Mouse (Mus musculus): Measurements from ENCODE around the gene Ahsa1. TPM values are rescaled to one million over a fixed set of nuclear protein-coding genes. Genes with fewer than 3 reads are reported as not detected.

The Ahsa1 gene
- polyA plus RNA-seq, 1 experiment, result 41.5 TPM

DNA sequence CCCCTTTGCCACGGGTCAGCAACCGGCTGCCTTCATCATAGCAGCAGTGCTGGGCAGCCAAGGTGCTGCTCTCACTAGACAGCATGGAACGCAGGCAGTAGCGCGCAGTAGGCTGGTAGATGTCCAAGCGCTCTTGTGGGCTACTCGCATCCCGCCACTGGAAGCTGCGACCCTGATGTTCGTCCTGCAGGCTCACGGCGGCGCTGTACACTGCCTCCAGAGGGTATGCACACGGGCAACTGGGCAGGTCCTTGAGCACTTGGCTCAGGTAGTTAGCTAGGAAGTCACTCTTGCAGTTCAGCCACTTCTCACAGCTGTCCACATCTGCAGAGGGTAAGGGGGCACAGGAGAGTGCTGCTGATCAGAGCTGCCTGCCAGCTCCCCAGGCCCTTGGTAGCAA is 13.6 kb downstream of the Ahsa1 start:
- TF ChIP-seq CTCF (IDR thresholded peaks at IDR 0.05; ENCODE audit: extremely low read depth, insufficient read depth, insufficient read length, insufficient replicate concordance) (no peak), POLR2A (IDR thresholded peaks at IDR 0.05; ENCODE audit: low read depth, low read length) (no peak)
- 86% methylated on average over 14 of the region's 14 CpGs for WGBS
- Histone ChIP-seq H3K4me3 (ENCODE audit: extremely low read depth, insufficient read depth, insufficient read length) (no peak overlapping the region), H3K4me1 (ENCODE audit: control insufficient read depth, insufficient read depth, insufficient read length) (no peaks in the 10 kb centered on the region), H3K27me3 (ENCODE audit: control insufficient read depth, insufficient read depth, low read length) (no peaks in the 10 kb centered on the region), H3K36me3 (ENCODE audit: control insufficient read depth, insufficient read depth, low read length) (peaks cover 2% of the 10 kb centered on the region; the same call in 1 of the 2 replicates), H3K27ac (ENCODE audit: insufficient read depth, low read length) (no peak overlapping the region)
- DNase-seq (ENCODE audit: low read depth in 1 of 2, low spot score in 2 of 2), result no peak

DNA sequence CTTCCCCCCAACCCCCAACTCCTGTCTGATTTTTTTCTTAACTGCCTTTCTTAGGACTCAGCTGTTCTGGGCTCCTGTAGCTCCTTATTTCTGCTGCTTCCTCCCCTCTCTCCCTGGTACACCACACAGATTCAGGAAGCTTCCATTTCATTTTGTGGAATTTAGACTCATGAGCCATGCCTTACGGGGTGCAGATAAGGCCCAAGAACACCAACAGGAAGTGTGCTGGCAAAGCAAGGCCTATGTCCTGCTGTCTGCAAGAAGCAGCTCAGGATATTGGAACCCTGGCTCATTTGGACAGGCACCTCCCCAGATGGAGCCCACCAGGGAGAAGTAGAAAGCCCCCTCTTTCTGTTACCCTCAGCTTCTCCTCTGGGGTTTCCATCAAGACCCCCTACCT is 15.5 kb downstream of the Ahsa1 start:
- no peaks in the 10 kb centered on the region for H3K36me3 ChIP-seq (ENCODE audit: control insufficient read depth, insufficient read depth, low read length)
- no peak for DNase-seq (ENCODE audit: low read depth in 1 of 2, low spot score in 2 of 2)
- no peak overlapping the region for H3K4me3 ChIP-seq (ENCODE audit: extremely low read depth, insufficient read depth, insufficient read length)
- WGBS, result 67% methylated on average over 1 of the region's 1 CpGs
- no peaks in the 10 kb centered on the region for H3K4me1 ChIP-seq (ENCODE audit: control insufficient read depth, insufficient read depth, insufficient read length)
- TF ChIP-seq POLR2A (IDR thresholded peaks at IDR 0.05; ENCODE audit: low read depth, low read length) (no peak), CTCF (IDR thresholded peaks at IDR 0.05; ENCODE audit: extremely low read depth, insufficient read depth, insufficient read length, insufficient replicate concordance) (no peak)
- H3K27me3 ChIP-seq (ENCODE audit: control insufficient read depth, insufficient read depth, low read length), result no peaks in the 10 kb centered on the region
- H3K27ac ChIP-seq (ENCODE audit: insufficient read depth, low read length), result no peak overlapping the region

- DNase-seq (ENCODE audit: low read depth in 1 of 2, low spot score in 2 of 2), result no peak
- H3K4me3 ChIP-seq (ENCODE audit: extremely low read depth, insufficient read depth, insufficient read length), result no peak overlapping the region
- no peaks in the 10 kb centered on the region for H3K27me3 ChIP-seq (ENCODE audit: control insufficient read depth, insufficient read depth, low read length)
- H3K36me3 ChIP-seq (ENCODE audit: control insufficient read depth, insufficient read depth, low read length), result no peaks in the 10 kb centered on the region
- WGBS, result 95% methylated on average over 4 of the region's 4 CpGs
- no peaks in the 10 kb centered on the region for H3K4me1 ChIP-seq (ENCODE audit: control insufficient read depth, insufficient read depth, insufficient read length)
- no peak for TF ChIP-seq CTCF (IDR thresholded peaks at IDR 0.05; ENCODE audit: extremely low read depth, insufficient read depth, insufficient read length, insufficient replicate concordance)
- no peak for TF ChIP-seq POLR2A (IDR thresholded peaks at IDR 0.05; ENCODE audit: low read depth, low read length)
- no peak overlapping the region for H3K27ac ChIP-seq (ENCODE audit: insufficient read depth, low read length)
Measured at GRCm38 (mm10) chr12:87282743-87283142, 16.5 kb downstream of the Ahsa1 start.

GRCm38 (mm10) chr12:87283706-87284105 is 17.4 kb downstream of the Ahsa1 start:
- Histone ChIP-seq H3K4me3 (ENCODE audit: extremely low read depth, insufficient read depth, insufficient read length) (no peak overlapping the region), H3K27me3 (ENCODE audit: control insufficient read depth, insufficient read depth, low read length) (no peaks in the 10 kb centered on the region), H3K4me1 (ENCODE audit: control insufficient read depth, insufficient read depth, insufficient read length) (no peaks in the 10 kb centered on the region), H3K36me3 (ENCODE audit: control insufficient read depth, insufficient read depth, low read length) (no peaks in the 10 kb centered on the region), H3K27ac (ENCODE audit: insufficient read depth, low read length) (no peak overlapping the region)
- no peak for DNase-seq (ENCODE audit: low read depth in 1 of 2, low spot score in 2 of 2)
- no peak for TF ChIP-seq CTCF (IDR thresholded peaks at IDR 0.05; ENCODE audit: extremely low read depth, insufficient read depth, insufficient read length, insufficient replicate concordance)
- no peak for TF ChIP-seq POLR2A (IDR thresholded peaks at IDR 0.05; ENCODE audit: low read depth, low read length)
- 90% methylated on average over 7 of the region's 7 CpGs for WGBS

DNA sequence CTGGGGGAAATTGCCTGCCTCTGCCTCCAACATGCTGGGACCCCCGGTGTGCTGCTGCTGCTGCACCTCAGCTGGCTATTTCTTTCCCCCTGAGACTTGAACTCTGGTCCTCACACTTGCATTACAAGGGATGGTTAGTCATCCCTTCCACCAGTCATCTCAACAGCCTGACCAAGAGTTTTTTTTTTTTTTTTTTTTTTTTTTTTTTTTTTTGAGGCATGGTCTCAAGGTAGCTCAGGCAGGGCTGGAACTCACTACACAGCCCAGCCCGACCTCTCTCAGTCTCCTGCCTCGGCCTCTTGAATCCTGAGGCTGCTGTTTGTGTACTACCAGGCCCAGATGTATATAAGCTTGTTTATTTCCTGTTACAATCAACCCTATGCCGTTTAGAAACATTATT is 18.0 kb downstream of the Ahsa1 start:
- H3K4me1 ChIP-seq (ENCODE audit: control insufficient read depth, insufficient read depth, insufficient read length), result no peaks in the 10 kb centered on the region
- no peak overlapping the region for H3K4me3 ChIP-seq (ENCODE audit: extremely low read depth, insufficient read depth, insufficient read length)
- H3K27ac ChIP-seq (ENCODE audit: insufficient read depth, low read length), result no peak overlapping the region
- no peaks in the 10 kb centered on the region for H3K36me3 ChIP-seq (ENCODE audit: control insufficient read depth, insufficient read depth, low read length)
- DNase-seq (ENCODE audit: low read depth in 1 of 2, low spot score in 2 of 2), result no peak
- WGBS, result 71% methylated on average over 4 of the region's 4 CpGs
- H3K27me3 ChIP-seq (ENCODE audit: control insufficient read depth, insufficient read depth, low read length), result no peaks in the 10 kb centered on the region
- TF ChIP-seq CTCF (IDR thresholded peaks at IDR 0.05; ENCODE audit: extremely low read depth, insufficient read depth, insufficient read length, insufficient replicate concordance), result no peak
- TF ChIP-seq POLR2A (IDR thresholded peaks at IDR 0.05; ENCODE audit: low read depth, low read length), result no peak

GRCm38 (mm10) chr12:87284726-87285125 is 18.4 kb downstream of the Ahsa1 start:
- Histone ChIP-seq H3K36me3 (ENCODE audit: control insufficient read depth, insufficient read depth, low read length) (no peaks in the 10 kb centered on the region), H3K4me3 (ENCODE audit: extremely low read depth, insufficient read depth, insufficient read length) (no peak overlapping the region), H3K27me3 (ENCODE audit: control insufficient read depth, insufficient read depth, low read length) (no peaks in the 10 kb centered on the region), H3K4me1 (ENCODE audit: control insufficient read depth, insufficient read depth, insufficient read length) (no peaks in the 10 kb centered on the region), H3K27ac (ENCODE audit: insufficient read depth, low read length) (no peak overlapping the region)
- 77% methylated on average over 5 of the region's 5 CpGs for WGBS
- no peak for TF ChIP-seq CTCF (IDR thresholded peaks at IDR 0.05; ENCODE audit: extremely low read depth, insufficient read depth, insufficient read length, insufficient replicate concordance)
- no peak for TF ChIP-seq POLR2A (IDR thresholded peaks at IDR 0.05; ENCODE audit: low read depth, low read length)
- DNase-seq (ENCODE audit: low read depth in 1 of 2, low spot score in 2 of 2), result no peak

DNA sequence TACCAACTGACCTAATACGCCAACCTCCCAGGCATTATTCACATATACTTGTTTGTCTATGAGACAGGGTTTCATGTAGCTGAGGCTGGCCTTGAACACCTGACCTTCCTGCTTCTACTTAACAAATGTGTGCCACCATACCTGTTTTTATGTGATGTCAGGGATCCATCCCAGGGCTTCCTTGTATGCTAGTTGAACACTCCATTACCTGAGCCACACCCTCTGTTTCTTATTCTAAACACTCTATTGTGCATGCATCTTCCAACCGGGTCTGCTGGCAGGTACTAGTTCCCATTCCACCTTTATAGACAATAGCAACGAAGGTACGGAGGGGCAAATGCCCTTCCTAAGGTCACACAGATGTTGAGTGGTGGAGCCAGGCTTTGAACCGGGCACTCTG is 22.8 kb downstream of the Ahsa1 start:
- H3K27me3 ChIP-seq (ENCODE audit: control insufficient read depth, insufficient read depth, low read length), result no peaks in the 10 kb centered on the region
- H3K36me3 ChIP-seq (ENCODE audit: control insufficient read depth, insufficient read depth, low read length), result no peaks in the 10 kb centered on the region
- no peak overlapping the region for H3K27ac ChIP-seq (ENCODE audit: insufficient read depth, low read length)
- no peaks in the 10 kb centered on the region for H3K4me1 ChIP-seq (ENCODE audit: control insufficient read depth, insufficient read depth, insufficient read length)
- no peak for TF ChIP-seq POLR2A (IDR thresholded peaks at IDR 0.05; ENCODE audit: low read depth, low read length)
- no peak for TF ChIP-seq CTCF (IDR thresholded peaks at IDR 0.05; ENCODE audit: extremely low read depth, insufficient read depth, insufficient read length, insufficient replicate concordance)
- 93% methylated on average over 5 of the region's 5 CpGs for WGBS
- no peak for DNase-seq (ENCODE audit: low read depth in 1 of 2, low spot score in 2 of 2)
- no peak overlapping the region for H3K4me3 ChIP-seq (ENCODE audit: extremely low read depth, insufficient read depth, insufficient read length)
